Mouse (Mus musculus) spleen, adult 2 months (tissue): Measurements from ENCODE around the gene Gm20219.

Experiments
- CTCF ChIP-seq: fragments of 200-500 bp; IDR thresholded peaks from 2 replicates; pipeline ENCODE4 v1.5.1; 2011; ENCODE audit warnings: mild to moderate bottlenecking, inconsistent platforms; ENCODE audit not compliant: insufficient read depth, insufficient read length, insufficient replicate concordance; ENCODE audit errors: extremely low read depth
- POLR2A ChIP-seq: fragments of 200-500 bp; IDR thresholded peaks from 2 replicates; pipeline ENCODE4 v1.6.1; 2011; ENCODE audit warnings: low read depth, low read length, inconsistent platforms

- TF ChIP-seq CTCF (no peak), POLR2A (no peak)
Measured at GRCm38 (mm10) chr17:56548605-56549105, 5.5 kb downstream of the Gm20219 start.
